Mouse (Mus musculus): Measurements from ENCODE around the gene F11r.

DNA sequence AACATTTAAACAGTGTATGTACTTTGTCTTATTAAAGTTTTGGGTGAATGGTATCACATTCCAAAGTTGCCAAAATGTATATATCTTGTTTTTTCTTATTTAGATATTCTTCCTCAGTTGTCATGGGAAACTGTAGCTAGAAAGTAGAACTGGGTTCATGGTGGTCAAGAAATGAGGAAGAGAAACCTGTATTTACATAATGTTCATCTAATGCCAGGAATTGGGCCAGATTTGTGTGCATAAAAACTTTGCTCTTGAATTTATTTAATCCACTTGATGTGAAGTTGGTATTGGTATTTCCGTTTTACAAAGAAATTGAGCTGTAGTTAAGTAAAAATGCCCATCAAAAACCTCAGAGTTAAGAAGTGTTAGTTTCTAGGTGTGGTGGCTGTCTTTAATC lies 27.1 kb upstream of the F11r start:
- no peak for TF ChIP-seq POLR2A (IDR thresholded peaks at IDR 0.05; ENCODE audit: low read depth, low read length)
- no peak for TF ChIP-seq CTCF (conservative IDR thresholded peaks at IDR 0.05 in 1 of 2, IDR thresholded peaks at IDR 0.05 in 1 of 2; ENCODE audit: low read depth in 2 of 2, low read length in 2 of 2)
- TF ChIP-seq RCOR1 (conservative IDR thresholded peaks at IDR 0.05; ENCODE audit: low read depth, low read length), result no peak
- no peak for TF ChIP-seq ZMIZ1 (IDR thresholded peaks at IDR 0.05; ENCODE audit: low read depth, low read length)
- no peak for TF ChIP-seq MAX (IDR thresholded peaks at IDR 0.05; ENCODE audit: low read length)
- TF ChIP-seq CHD2 (IDR thresholded peaks at IDR 0.05; ENCODE audit: low read length), result no peak
- no peak for TF ChIP-seq TCF12 (IDR thresholded peaks at IDR 0.05; ENCODE audit: low read depth, low read length)
- no peak for TF ChIP-seq KAT2A (IDR thresholded peaks at IDR 0.05; ENCODE audit: insufficient replicate concordance, low read length)
